19 mouse cellular contexts compared by ENCODE assay signal in the genomic region with DNA sequence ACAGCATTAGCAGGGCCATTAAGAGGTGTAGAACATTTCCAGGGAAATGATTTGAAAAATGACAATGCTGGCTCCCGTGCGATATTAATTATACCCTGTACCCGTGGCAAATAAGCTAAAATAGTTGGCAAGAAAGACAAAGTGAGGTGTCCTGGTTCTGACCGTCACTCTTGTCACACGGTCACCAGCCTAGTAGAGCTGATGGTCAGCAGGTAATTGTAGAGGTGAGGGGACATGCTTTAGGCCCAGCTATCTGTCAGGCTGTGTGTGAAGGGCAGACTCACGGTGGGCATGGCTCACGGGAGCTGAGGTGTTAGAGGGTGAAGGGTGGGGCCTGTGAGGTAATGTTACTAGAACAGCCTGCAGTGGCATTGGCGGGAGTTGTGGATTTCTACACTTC.
"Had no signal": no experiment of that assay in that cellular context is flagged by ENCODE, and none has a peak within 500 bp of the region (broad histone marks: within the 10 kb centered on the region; RNA-seq: fewer than 3 reads in every experiment).

No protein-coding gene starts in this region.

- H3K9me3 ChIP-seq: kidney, embryonic 15.5 days; limb, embryonic 12.5 days; liver, embryonic 13.5 days; neural tube, embryonic 12.5 days had no signal

- DNase-seq: kidney, adult 18-20 months; kidney, postnatal 14 days; layer of hippocampus, adult 9-11 months; liver, embryonic 13.5 days; lung, adult 2 months; lung, postnatal 14 days; lung, postnatal 4 days; midbrain, embryonic 14.5 days; retina, postnatal 1 day; right cerebral cortex, postnatal 25 days; spleen, adult 18-20 months; thymus, adult 2 months; thymus, postnatal 14 days; thymus, postnatal 4 days had no signal

- H3K27me3 ChIP-seq: liver, embryonic 13.5 days had no signal

- H3K9ac ChIP-seq: kidney, embryonic 15.5 days; limb, embryonic 12.5 days; liver, embryonic 13.5 days; neural tube, embryonic 12.5 days had no signal

- H3K4me3 ChIP-seq: kidney, embryonic 15.5 days; layer of hippocampus, adult 2 months; limb, embryonic 12.5 days; liver, embryonic 13.5 days; neural tube, embryonic 12.5 days had no signal

- H3K4me2 ChIP-seq: kidney, embryonic 15.5 days; limb, embryonic 12.5 days; liver, embryonic 13.5 days; midbrain, embryonic 11.5 days; neural tube, embryonic 12.5 days had no signal

- H3K36me3 ChIP-seq: kidney, embryonic 15.5 days; limb, embryonic 12.5 days; liver, embryonic 13.5 days; neural tube, embryonic 12.5 days had no signal

- H3K27ac ChIP-seq: kidney, embryonic 15.5 days; layer of hippocampus, adult 2 months; limb, embryonic 12.5 days; liver, embryonic 13.5 days; neural tube, embryonic 12.5 days had no signal
